Mouse (Mus musculus) olfactory bulb, adult 2 months (tissue): ENCODE results near the gene Adprh. TPM values are rescaled to one million over a fixed set of nuclear protein-coding genes. Genes with fewer than 3 reads are reported as not detected.

Experiments used
- H3K27ac ChIP-seq: fragments of 200-500 bp; 2 replicates; pipeline ENCODE4 v1.5.1; 2012; ENCODE audit warnings: low read depth, low read length; ENCODE audit not compliant: insufficient read depth
- H3K4me1 ChIP-seq: fragments of 200-500 bp; 2 replicates; pipeline ENCODE4 v1.6.1; 2012; ENCODE audit warnings: low read length; ENCODE audit not compliant: control insufficient read depth, insufficient read depth
- H3K4me3 ChIP-seq: fragments of 200-500 bp; 2 replicates; pipeline ENCODE4 v1.5.1; 2012; ENCODE audit warnings: mild to moderate bottlenecking, low read depth, low read length, moderate library complexity; ENCODE audit not compliant: insufficient read depth
- CTCF ChIP-seq: fragments of 200-500 bp; IDR thresholded peaks from 2 replicates; pipeline ENCODE4 v1.5.1; 2012; ENCODE audit warnings: low read depth, mild to moderate bottlenecking, low read length, moderate library complexity; ENCODE audit not compliant: insufficient read depth
- POLR2A ChIP-seq: fragments of 200-500 bp; IDR thresholded peaks from 2 replicates; pipeline ENCODE4 v1.6.1; 2012; ENCODE audit warnings: mild to moderate bottlenecking, low read depth, low read length, moderate library complexity; ENCODE audit not compliant: insufficient read depth
- WGBS: fragments of 180-500 bp; shearing (Covaris S2); methylation state at CpG from one replicate; pipeline ENCODE4 v1.1.7; 2018; 5-methylcytosine and 5-hydroxymethylcytosine counted together
- polyA plus RNA-seq: library from polyadenylated mRNA; stranded (reverse); fragments of >200 nt; gene quantifications from 2 replicates; pipeline ENCODE4 v1.2.4, GENCODE M21; 2012; ENCODE audit warnings: low replicate concordance; ENCODE audit not compliant: missing spikeins, insufficient read depth, insufficient read length

Gene Adprh
- polyA plus RNA-seq, 1 experiment = not detected

- no peak for TF ChIP-seq CTCF
- TF ChIP-seq POLR2A = no peak
- H3K4me3 ChIP-seq = no peak overlapping the region
- peaks cover 22% of the 10 kb centered on the region for H3K4me1 ChIP-seq
- 77% methylated on average over 6 of the region's 6 CpGs for WGBS
- no peak overlapping the region for H3K27ac ChIP-seq
Observed at GRCm38 (mm10) chr16:38395060-38395730, 57.3 kb downstream of the Adprh start.

- WGBS = 84% methylated on average over 8 of the region's 8 CpGs
- TF ChIP-seq POLR2A = no peak
- TF ChIP-seq CTCF = no peak
Observed at GRCm38 (mm10) chr16:38394191-38394618, 58.3 kb downstream of the Adprh start.

More at GRCm38 (mm10) chr16:38394191-38394618, 58.3 kb downstream of the Adprh start:
- no peak overlapping the region for H3K27ac ChIP-seq
- H3K4me3 ChIP-seq = no peak overlapping the region
- H3K4me1 ChIP-seq = peaks cover 15% of the 10 kb centered on the region

Other genes starting within 250 kb of the Adprh start
- not detected in 2 replicates for gene Nr1i2, start 157.9 kb downstream of the Adprh start, polyA plus RNA-seq
- not detected in 2 replicates for gene Maats1, start 110.6 kb downstream of the Adprh start, polyA plus RNA-seq
- not detected in 2 replicates for gene Cox17, start 105.7 kb downstream of the Adprh start, polyA plus RNA-seq
- gene Gm21987, start 105.7 kb downstream of the Adprh start, polyA plus RNA-seq = not detected in 2 replicates
- not detected in 2 replicates for gene Popdc2, start 90.5 kb downstream of the Adprh start, polyA plus RNA-seq
- not detected in 2 replicates for gene Pla1a, start 19.6 kb downstream of the Adprh start, polyA plus RNA-seq
- not detected in 2 replicates for gene Cd80, start 2.9 kb upstream of the Adprh start, polyA plus RNA-seq
- not detected in 2 replicates for gene Timmdc1, start 70.0 kb upstream of the Adprh start, polyA plus RNA-seq
- not detected in 2 replicates for gene Poglut1, start 97.6 kb upstream of the Adprh start, polyA plus RNA-seq
- not detected in 2 replicates for gene Tmem39a, start 106.0 kb upstream of the Adprh start, polyA plus RNA-seq